Mouse (Mus musculus) lung, adult 2 months (tissue): Measurements from ENCODE around the gene Tll1.

Source experiments
- CTCF ChIP-seq: fragments of 200-500 bp; IDR thresholded peaks from 2 replicates; pipeline ENCODE4 v1.5.1; 2011; ENCODE audit warnings: mild to moderate bottlenecking, low read length, control low read depth; ENCODE audit not compliant: insufficient read depth
- POLR2A ChIP-seq: fragments of 200-500 bp; IDR thresholded peaks from 2 replicates; pipeline ENCODE4 v1.6.1; 2011; ENCODE audit warnings: low read depth, mild to moderate bottlenecking, control low read depth, low read length, borderline replicate concordance; ENCODE audit errors: extremely low read depth

- TF ChIP-seq CTCF (no peak), POLR2A (no peak)
Observed at GRCm38 (mm10) chr8:64057571-64057970, 148.5 kb downstream of the Tll1 start.
